Mouse (Mus musculus) myocyte (in vitro differentiated cells): ENCODE data around the gene 4930402H24Rik. TPM values are rescaled to one million over a fixed set of nuclear protein-coding genes. Genes with fewer than 3 reads are reported as not detected.

Experiments
- H3K27me3 ChIP-seq: one replicate; pipeline ENCODE4 v1.6.1; 2011; ENCODE audit not compliant: control insufficient read depth, insufficient read depth, insufficient read length
- H3K36me3 ChIP-seq: one replicate; pipeline ENCODE4 v1.6.1; 2011; ENCODE audit not compliant: control insufficient read depth, insufficient read depth
- H3K4me2 ChIP-seq: one replicate; pipeline ENCODE4 v1.6.1; 2011; ENCODE audit warnings: low read depth, control low read depth
- H3K4me3 ChIP-seq: one replicate; pipeline ENCODE4 v1.5.1; 2011; ENCODE audit warnings: mild to moderate bottlenecking, control low read depth, moderate library complexity
- H3K79me2 ChIP-seq: one replicate; pipeline ENCODE4 v1.6.1; 2011; ENCODE audit not compliant: control insufficient read depth, insufficient read depth
- H3ac ChIP-seq: one replicate; pipeline ENCODE4 v1.6.1; 2011; ENCODE audit not compliant: control insufficient read depth, insufficient read length
- CEBPB ChIP-seq: IDR thresholded peaks from 2 replicates; pipeline ENCODE4 v1.6.1; 2011; ENCODE audit warnings: mild to moderate bottlenecking, moderate library complexity; ENCODE audit not compliant: poor library complexity, insufficient read depth, severe bottlenecking
- E2F4 ChIP-seq: IDR thresholded peaks from one replicate; pipeline ENCODE4 v1.6.1; 2011; ENCODE audit warnings: mild to moderate bottlenecking, control low read depth, moderate library complexity; ENCODE audit not compliant: insufficient read depth
- MAX ChIP-seq: IDR thresholded peaks from one replicate; pipeline ENCODE4 v1.6.1; 2011; ENCODE audit warnings: low read depth, mild to moderate bottlenecking, control low read depth
- MYOD1 ChIP-seq, 3 experiments: IDR thresholded peaks; one replicate each; pipeline ENCODE4 v1.6.1; 2011; ENCODE audit warnings: control low read depth in 2 of 3, low read depth in 2 of 3, mild to moderate bottlenecking in 2 of 3, moderate library complexity in 1 of 3; ENCODE audit not compliant: insufficient read length in 2 of 3, control insufficient read depth in 1 of 3
- MYOG ChIP-seq, 3 experiments: IDR thresholded peaks; one replicate each; pipeline ENCODE4 v1.6.1; 2011; ENCODE audit warnings: control low read depth in 2 of 3, low read depth in 2 of 3, mild to moderate bottlenecking in 2 of 3; ENCODE audit not compliant: insufficient read length in 2 of 3, control insufficient read depth in 1 of 3, insufficient read depth in 1 of 3
- POLR2A ChIP-seq: IDR thresholded peaks from one replicate; pipeline ENCODE4 v1.6.1; 2011; ENCODE audit warnings: low read depth, mild to moderate bottlenecking, control low read depth, moderate library complexity; ENCODE audit not compliant: insufficient read length
- POLR2AphosphoS2 ChIP-seq: IDR thresholded peaks from one replicate; pipeline ENCODE4 v1.6.1; 2011; ENCODE audit warnings: low read depth, control low read depth; ENCODE audit not compliant: insufficient read length
- REST ChIP-seq: IDR thresholded peaks from one replicate; pipeline ENCODE4 v1.6.1; 2011; ENCODE audit warnings: mild to moderate bottlenecking, control low read depth, moderate library complexity; ENCODE audit not compliant: insufficient read depth, insufficient read length
- SRF ChIP-seq: IDR thresholded peaks from one replicate; pipeline ENCODE4 v1.6.1; 2011; ENCODE audit warnings: low read depth; ENCODE audit not compliant: control insufficient read depth, insufficient read length
- TCF12 ChIP-seq: IDR thresholded peaks from one replicate; pipeline ENCODE4 v1.6.1; 2011; ENCODE audit warnings: mild to moderate bottlenecking, control low read depth; ENCODE audit not compliant: poor library complexity, insufficient read depth, severe bottlenecking
- TCF3 ChIP-seq: IDR thresholded peaks from one replicate; pipeline ENCODE4 v1.6.1; 2011; ENCODE audit warnings: low read depth, control low read depth; ENCODE audit not compliant: insufficient read length
- USF1 ChIP-seq: IDR thresholded peaks from one replicate; pipeline ENCODE4 v1.6.1; 2011; ENCODE audit warnings: low read depth, mild to moderate bottlenecking, control low read depth, moderate library complexity
- polyA plus RNA-seq: library from polyadenylated mRNA; unstranded; fragments of >200 nt; fragmentation: generic; extraction: Trizol; gene quantifications from one replicate; pipeline ENCODE4 v1.2.1, GENCODE M21; 2012; ENCODE audit warnings: missing spikeins

4930402H24Rik gene
- polyA plus RNA-seq, 1 experiment = 10.4 TPM

DNA sequence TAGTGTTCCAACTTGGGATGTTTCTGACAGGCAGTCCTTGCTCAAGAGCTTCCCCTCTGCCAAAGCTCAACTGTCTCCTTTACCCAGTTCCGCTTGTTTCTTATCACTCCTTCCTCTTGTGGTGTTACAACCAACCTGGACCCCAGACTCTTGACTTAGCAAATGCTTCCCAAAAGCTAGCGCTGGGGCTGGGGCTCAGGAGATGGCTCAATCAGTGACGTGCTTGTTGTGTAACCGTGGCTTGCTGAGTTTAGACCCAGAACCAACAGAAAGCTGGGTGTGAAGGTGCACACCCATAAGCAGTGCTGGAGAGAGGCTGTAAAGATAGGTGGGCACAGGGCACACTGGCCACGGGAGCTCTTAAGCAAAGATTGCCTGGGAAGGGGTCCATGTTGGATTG, 23.8 kb upstream of the 4930402H24Rik start:
- Histone ChIP-seq H3K4me2 (no peak overlapping the region), H3ac (no peak overlapping the region), H3K36me3 (no peaks in the 10 kb centered on the region), H3K79me2 (peaks cover 7% of the 10 kb centered on the region), H3K27me3 (no peaks in the 10 kb centered on the region), H3K4me3 (no peak overlapping the region)
- TF ChIP-seq SRF (no peak), MYOD1 (IDR thresholded peaks at IDR 0.05; ENCODE audit: control insufficient read depth in 1 of 3, insufficient read length in 2 of 3, low read depth in 2 of 3) (no peak), CEBPB (no peak), POLR2AphosphoS2 (no peak), MAX (no peak), TCF12 (no peak), E2F4 (no peak), POLR2A (no peak), MYOG (IDR thresholded peaks at IDR 0.05; ENCODE audit: control insufficient read depth in 1 of 3, insufficient read depth in 1 of 3, insufficient read length in 2 of 3, low read depth in 2 of 3) (no peak), REST (no peak), TCF3 (no peak), USF1 (no peak)

DNA sequence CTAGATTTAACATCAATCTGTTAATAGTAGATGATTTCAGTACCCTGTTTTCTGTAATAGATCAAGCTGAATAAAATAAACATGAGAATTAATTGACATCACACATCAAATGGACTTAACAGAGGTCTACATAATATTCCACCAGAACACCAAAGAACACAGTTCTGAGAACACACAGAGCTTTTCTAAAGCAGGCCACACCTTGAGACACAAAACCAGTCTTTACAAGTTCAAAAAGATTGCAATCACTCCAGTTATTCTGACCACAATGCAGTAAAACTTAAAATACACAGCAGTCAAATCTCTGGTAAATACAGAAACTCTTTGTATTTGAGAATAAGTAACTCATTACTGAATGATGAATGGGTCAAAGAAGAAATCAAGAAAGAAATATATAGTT, 22.3 kb upstream of the 4930402H24Rik start:
- Histone ChIP-seq H3ac (no peak overlapping the region), H3K36me3 (no peaks in the 10 kb centered on the region), H3K27me3 (no peaks in the 10 kb centered on the region), H3K79me2 (peaks cover 17% of the 10 kb centered on the region), H3K4me3 (no peak overlapping the region), H3K4me2 (no peak overlapping the region)
- TF ChIP-seq SRF (no peak), TCF3 (no peak), MYOG (IDR thresholded peaks at IDR 0.05; ENCODE audit: control insufficient read depth in 1 of 3, insufficient read depth in 1 of 3, insufficient read length in 2 of 3, low read depth in 2 of 3) (no peak), REST (no peak), TCF12 (no peak), POLR2A (no peak), MYOD1 (IDR thresholded peaks at IDR 0.05; ENCODE audit: control insufficient read depth in 1 of 3, insufficient read length in 2 of 3, low read depth in 2 of 3) (no peak)

DNA sequence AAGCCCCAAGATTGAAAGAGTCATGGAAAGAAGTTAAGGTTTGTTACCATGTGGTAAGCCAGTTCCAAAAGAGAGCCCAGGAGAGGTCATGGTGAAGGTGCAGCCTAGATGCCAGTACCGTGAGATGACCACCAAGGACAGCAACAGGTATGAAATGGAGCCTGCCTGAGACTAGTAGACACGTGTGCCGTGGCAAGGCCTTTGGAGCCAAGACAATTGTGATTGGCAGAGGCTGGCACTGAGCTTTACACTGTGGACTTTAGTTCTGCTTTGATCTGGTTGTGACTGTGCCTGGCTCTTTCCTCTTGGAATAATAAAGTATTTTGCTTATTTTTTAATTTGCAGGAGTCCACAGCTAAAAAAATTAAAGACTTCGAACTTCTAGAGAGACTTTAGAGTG, 21.8 kb upstream of the 4930402H24Rik start:
- Histone ChIP-seq H3K4me3 (no peak overlapping the region), H3K79me2 (peaks cover 20% of the 10 kb centered on the region), H3ac (no peak overlapping the region), H3K36me3 (no peaks in the 10 kb centered on the region), H3K4me2 (no peak overlapping the region), H3K27me3 (no peaks in the 10 kb centered on the region)
- TF ChIP-seq MAX (no peak), TCF3 (no peak), MYOG (IDR thresholded peaks at IDR 0.05; ENCODE audit: control insufficient read depth in 1 of 3, insufficient read depth in 1 of 3, insufficient read length in 2 of 3, low read depth in 2 of 3) (no peak), TCF12 (no peak), CEBPB (no peak), POLR2A (no peak), REST (no peak), E2F4 (no peak)

DNA sequence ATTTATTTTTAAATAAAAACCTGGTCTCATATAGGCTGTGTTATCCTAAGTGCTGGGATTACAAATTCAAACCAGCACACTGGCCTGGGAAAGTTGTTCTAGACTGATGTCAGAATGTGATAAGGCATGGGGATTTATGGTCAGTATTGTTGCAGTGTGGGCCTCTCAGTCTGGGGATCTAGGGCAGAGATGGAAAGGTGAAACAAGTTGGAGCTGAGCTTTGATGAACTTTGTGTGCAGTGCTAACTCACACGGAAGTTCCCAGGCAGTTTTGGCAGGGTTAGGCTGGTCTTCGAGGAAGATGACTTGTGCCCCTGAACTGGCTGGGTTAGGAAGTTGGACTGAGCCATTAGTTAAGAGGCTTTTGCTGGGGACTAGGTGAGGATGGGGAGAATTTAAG, 18.7 kb upstream of the 4930402H24Rik start:
- Histone ChIP-seq H3K79me2 (peaks cover 39% of the 10 kb centered on the region), H3K36me3 (no peaks in the 10 kb centered on the region), H3K27me3 (no peaks in the 10 kb centered on the region), H3K4me2 (no peak overlapping the region), H3K4me3 (no peak overlapping the region), H3ac (no peak overlapping the region)
- no peak for TF ChIP-seq MYOG (IDR thresholded peaks at IDR 0.05; ENCODE audit: control insufficient read depth in 1 of 3, insufficient read depth in 1 of 3, insufficient read length in 2 of 3, low read depth in 2 of 3)
- no peak for TF ChIP-seq POLR2AphosphoS2
- no peak for TF ChIP-seq MYOD1 (IDR thresholded peaks at IDR 0.05; ENCODE audit: control insufficient read depth in 1 of 3, insufficient read length in 2 of 3, low read depth in 2 of 3)
- no peak for TF ChIP-seq E2F4
- no peak for TF ChIP-seq POLR2A
- TF ChIP-seq MAX = no peak
- no peak for TF ChIP-seq CEBPB
- no peak for TF ChIP-seq TCF3
- TF ChIP-seq USF1 = no peak

DNA sequence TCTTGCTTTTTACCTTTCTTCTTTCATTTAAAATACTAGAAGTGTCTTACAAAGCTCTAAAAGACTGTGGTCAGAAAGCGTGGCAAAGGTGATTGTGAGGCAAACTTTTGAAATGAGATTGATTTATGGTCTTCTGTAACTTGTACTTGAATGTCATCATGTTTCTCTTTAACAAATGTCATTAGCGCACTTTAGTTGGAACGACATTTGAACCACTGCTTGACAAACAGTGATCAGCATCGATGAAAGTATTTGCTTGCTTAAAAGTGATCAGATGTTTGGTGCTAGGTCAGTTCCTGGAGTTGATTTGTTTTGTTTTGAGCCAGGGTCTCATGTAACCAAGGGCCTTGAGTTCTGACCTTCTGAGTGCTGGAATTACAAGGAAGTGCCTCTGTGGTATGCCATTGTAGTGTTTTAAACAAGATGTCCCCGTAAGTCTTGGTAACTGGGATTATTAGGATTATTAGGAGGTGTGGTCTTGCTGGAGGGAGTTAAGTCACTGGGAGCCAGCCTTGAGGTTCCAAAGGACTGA, 12.9 kb upstream of the 4930402H24Rik start:
- no peak for TF ChIP-seq USF1
- no peak for TF ChIP-seq MAX
- TF ChIP-seq TCF3 = no peak
- TF ChIP-seq REST = no peak
- TF ChIP-seq MYOD1 (IDR thresholded peaks at IDR 0.05; ENCODE audit: control insufficient read depth in 1 of 3, insufficient read length in 2 of 3, low read depth in 2 of 3) = no peak
- TF ChIP-seq TCF12 = no peak
- no peak for TF ChIP-seq POLR2A
- TF ChIP-seq E2F4 = no peak
- no peak for TF ChIP-seq MYOG (IDR thresholded peaks at IDR 0.05; ENCODE audit: control insufficient read depth in 1 of 3, insufficient read depth in 1 of 3, insufficient read length in 2 of 3, low read depth in 2 of 3)
- TF ChIP-seq POLR2AphosphoS2 = no peak
- no peak for TF ChIP-seq SRF
- no peak for TF ChIP-seq CEBPB
- Histone ChIP-seq H3K36me3 (no peaks in the 10 kb centered on the region), H3K4me2 (no peak overlapping the region), H3ac (no peak overlapping the region), H3K79me2 (peaks cover 41% of the 10 kb centered on the region), H3K4me3 (no peak overlapping the region), H3K27me3 (no peaks in the 10 kb centered on the region)
